Mouse (Mus musculus): ENCODE results near the gene Rdh1.

The Rdh1 gene

DNA sequence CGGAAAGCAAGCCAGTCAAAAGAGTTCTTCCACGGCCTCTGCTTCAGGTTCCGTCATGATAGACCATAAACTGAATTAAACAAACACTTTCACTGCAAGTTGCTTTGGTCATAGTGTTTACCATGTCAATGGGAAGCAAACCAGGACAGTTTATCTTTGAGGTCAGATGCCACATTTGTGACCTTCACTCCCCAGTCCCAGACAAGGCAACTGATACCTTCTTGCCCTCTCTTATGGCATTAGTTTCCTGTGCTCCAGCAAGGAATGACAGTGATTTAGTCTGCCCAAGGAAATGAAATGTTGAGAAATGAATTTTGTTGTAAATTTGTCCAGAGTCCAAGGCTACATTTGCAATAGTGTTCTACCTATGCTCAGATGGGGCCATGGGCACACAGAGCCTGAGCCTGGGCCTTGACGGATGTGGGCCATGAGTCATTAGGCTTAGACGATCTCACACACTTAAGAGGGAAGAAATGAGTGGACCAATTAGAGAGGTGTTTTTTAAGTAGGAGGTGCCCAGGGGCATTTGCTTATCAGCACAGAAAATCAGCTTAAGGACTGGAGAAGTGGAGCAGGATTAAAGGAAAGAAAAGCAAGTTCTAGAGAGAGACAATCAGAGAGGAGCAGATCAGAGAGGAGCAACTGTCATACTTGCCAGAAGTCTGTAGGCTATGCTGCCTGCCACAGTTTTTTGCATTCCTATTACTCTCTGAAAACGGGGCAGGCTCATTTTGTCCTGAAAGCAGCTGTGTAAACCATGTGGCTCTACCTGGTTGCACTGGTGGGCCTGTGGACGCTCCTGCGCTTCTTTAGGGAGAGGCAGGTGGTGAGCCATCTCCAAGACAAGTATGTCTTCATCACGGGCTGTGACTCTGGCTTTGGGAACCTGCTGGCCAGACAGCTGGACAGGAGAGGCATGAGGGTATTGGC is at the start of gene Rdh1, which contains the start of gene Rdh16f1:
Rdh1 (plus strand) TSS at position 541 of the 930 bp plus-strand sequence.
Rdh16f1 (plus strand) TSS at position 607 of the 930 bp plus-strand sequence.
- no peak for DNase-seq

DNA sequence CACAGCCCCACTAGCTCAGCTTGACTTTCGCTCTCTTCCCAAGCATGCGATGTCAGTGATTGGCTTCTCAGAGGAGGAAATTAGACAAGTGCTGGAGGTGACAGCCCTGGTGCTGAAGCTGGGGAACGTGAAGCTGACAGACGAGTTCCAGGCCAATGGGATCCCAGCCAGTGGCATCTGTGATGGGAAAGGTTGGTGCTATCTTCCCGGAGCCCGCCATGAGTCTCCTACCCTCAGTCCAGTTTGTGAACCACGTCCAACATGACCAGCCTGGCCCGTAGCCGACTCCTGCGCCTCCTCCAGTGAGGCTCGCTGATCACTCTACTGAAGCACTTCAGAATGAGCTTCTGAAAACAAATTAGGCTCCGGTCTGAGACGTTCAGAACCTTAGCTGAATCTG is 49.2 kb upstream of the Rdh1 start:
- DNase-seq, result no peak

DNA sequence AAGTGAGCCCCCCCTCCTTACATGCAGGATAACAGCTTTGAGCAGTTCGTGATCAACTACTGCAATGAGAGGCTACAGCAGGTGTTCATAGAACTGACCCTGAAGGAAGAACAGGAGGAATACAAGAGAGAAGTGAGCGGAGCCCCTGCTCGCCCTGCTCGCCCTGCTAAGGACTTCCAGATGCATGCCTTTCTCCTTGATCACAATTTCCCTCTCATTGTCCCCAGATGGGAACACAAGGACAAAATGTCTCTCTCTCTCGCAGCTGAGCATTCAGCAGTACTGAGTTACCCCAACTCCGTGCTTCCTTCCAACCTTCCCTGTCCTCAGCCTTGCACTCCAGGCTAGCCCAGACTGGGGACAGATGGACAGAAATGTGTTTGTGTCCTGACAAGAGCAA is 46.8 kb upstream of the Rdh1 start:
- no peak for DNase-seq

DNA sequence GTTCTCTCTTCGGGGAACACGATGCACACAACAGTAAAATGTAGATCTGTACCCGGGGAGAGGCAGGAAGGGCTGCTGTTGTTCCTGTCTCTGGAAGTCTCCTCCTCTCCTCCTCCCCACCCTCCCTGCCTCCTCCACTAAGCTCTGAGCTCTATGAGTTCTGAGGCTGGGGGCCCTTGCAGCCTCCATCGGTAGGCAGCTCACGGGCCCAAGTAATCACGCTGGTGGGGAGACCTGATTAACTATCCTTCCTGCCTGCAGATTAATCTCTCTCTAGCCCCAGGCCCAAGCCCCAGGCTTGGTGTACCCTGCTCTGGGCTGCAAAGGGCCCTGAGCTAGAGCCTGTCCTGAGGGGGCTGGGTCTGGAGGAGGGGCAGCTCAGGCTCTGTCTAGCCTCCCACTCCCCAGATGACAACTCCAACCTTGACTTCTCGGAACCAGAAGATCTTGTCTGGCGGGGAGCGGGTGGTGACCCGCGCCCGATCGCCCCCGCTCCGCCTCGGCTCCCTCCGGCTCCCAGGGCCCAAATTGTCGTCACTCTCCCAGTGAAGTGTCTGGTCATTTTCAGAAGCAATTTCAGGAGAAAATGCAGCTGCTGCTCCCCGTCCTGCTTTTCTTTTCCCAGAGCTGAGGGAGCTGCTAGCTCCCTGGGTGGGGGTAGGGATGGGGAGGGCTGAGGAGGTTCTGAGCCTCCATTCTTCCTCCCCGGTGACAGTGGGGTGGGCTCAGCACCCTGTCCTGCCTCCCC is 37.7 kb upstream of the Rdh1 start:
- no peak for DNase-seq

DNA sequence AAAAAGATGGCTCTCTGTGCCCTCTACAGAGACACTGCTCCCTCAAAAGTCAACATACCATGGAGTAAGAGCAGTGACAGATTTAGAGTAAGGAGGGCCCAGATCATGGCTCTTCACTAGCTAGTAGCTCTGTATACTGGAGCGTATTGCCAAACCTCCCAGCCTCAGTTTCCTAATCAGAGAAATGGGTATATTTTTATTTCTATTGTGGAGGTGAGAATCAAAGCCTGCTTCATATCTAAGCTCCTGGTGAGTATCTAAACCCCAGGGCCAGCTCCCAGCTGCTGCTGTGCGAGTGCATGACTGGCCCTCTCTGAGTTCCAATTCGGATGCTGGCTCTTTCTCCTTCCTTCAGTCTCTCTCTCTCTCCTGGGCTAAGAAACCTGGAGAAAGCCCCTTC is 35.3 kb upstream of the Rdh1 start, which contains the start of gene Tac2:
Tac2 (plus strand) TSS at position 301 of the 400 bp plus-strand sequence.
- DNase-seq, result no peak

DNA sequence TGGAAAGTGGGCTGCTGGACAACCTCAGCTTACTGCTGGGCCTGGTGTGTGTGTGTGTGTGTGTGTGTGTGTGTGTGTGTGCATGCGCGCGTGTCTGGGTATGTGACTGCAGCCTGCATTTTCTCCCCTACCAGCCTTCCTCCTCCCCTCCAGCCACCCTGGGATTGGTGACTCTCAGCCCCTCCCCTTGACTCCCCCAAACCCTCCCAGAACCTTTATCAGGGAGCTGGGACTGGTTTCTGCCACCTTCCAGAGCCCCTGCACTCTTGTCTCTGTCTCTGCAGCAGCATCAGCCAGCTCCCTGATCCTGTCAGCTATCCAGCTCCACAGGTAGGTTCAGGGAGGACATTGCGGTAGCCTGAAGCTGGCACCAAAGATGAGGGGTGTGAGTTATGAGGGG is 34.4 kb upstream of the Rdh1 start:
- no peak for DNase-seq

DNA sequence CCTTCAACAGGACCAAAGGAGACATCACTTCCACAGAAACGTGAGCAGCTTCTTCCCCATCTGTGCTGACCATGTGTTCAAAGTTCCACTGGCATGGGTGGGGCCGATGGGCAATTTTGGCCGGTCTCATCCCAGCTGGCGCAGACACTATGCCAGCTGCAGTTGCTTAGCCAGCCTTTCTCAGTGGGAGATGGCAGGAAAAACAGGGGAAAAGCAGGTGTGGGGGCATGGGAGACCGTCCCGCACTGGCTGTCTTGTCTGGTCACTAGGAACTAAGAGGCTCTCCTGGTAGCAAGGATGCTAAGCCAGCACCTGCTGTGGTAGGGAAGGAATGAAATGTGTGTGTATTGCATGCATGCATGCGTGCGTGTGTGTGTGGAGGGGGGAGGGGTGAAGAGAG is 31.1 kb upstream of the Rdh1 start:
- no peak for DNase-seq

DNA sequence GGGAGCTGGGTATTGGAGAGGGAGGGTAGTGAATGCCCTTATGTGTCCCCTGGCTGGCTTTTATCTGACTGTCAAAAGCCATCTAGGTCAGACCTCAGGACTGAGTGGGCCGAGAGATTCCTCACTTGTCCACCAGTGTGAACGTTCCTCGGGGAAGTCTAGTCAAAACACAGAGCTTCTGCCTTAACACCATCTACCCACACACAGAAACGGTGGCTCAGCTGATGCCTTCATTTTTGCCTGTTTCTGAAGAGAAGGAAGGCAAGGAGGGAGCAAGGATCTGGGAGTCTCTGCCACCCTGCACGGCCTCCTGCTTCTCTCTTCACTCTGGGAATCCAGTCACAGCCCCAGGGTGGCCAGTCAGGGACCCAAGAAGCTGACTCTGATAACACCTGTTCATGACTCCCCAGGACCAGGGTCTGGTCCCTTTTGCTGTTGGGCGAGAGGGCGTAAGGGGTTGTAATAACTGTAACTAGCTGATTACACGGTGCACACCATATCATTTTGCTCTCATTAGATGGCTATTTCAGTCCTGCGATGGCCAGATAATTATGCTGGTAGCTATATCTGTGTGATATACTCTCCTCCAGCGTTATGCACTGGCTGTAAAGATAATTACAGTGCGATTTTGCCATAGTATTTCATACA is 29.1 kb upstream of the Rdh1 start:
- no peak for DNase-seq

DNA sequence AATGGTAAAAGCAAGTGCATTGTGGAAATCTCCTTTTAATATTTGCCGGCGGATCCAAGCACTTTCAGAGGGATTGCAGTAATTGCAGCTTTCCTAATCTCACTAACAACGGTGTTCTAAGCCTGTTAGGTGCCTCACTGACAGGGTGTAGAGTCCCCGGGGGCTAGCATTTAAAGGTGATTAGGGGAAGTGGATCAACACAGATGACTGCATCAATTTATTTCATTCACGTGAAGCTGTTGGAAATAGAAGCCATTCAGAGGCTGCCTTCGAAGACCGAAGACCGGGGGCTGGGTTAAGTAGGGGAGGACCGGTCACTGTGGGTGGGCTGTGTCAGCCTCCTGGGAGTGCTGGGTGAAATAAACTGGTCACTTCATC is 28.6 kb upstream of the Rdh1 start:
- DNase-seq, result no peak

DNA sequence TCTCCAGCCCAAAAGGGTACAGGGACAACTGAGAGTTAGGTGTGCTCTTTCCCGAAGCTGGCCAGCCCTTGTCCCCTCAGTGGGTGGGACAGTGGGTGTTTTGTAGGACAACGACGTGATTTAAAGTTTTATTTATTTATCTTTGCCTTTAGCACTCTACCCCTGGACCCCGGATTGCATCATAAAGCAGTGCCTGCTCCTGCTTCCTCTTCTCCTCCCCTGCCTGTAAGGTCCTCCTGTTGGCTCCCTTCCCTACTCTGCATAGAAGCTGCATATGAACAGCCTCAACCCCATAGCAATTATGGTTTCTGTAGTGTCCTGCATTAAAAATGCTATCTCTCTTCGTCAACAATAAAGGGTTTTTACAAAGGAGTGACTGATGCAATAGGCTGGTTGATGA is 28.1 kb upstream of the Rdh1 start:
- no peak for DNase-seq

DNA sequence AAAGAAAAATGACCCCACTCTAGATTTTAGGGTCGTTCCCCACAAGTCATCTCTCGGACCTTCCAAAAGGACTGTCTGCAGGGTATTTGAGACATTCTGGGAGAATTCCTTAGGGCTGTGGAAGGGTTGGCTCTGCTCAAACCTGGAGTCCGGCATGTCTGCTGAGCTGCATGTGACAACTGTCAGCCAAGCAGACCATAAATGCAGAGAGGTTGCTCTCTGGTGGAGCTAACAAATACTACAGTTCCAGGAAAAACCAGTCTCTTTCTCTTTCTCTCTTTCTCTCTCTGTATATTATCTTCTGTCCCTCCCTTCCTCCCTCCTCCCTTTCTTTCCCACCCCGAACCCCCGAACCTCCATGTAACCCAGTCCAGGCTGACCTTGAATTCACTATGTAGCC is 25.1 kb upstream of the Rdh1 start:
- DNase-seq, result no peak

DNA sequence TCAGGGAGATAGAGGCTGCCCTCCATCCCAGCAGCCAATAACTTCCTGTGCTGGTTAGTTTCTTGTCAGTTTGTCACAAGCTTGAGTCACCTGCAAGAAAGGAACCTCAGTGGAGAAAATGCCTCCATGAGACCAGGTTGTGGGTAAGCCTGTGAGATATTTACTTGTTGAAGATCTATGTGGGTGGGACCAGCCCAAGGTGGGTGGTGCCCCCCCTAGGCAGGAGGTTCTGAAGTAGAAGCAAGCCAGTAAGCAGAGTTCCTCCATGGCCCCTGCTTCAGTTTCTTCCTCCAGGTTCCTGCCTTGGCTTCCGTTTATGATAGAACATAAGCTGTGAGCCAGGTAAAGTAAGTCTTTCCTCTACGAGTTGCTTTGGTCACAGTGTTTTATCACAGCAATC is 23.3 kb upstream of the Rdh1 start:
- DNase-seq, result no peak

DNA sequence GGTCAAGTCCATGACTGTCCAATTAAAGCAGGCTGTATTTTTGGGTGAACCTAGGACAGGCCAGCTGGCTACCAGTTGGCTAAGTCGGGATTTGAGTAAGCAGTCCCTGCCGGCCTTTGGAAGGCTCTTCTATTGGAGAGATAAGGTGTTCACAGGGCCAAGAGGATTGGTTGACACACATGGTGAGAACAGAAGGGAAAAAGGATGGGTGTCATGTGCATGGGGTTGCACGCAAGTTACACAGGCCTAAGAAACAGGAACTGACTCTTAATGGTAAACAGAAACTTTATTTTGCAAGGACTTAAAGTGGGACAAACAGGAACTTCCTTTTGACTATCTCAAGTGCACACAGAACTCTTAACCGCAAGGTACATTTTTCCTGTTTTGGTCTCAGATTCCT is 22.6 kb upstream of the Rdh1 start:
- no peak for DNase-seq

DNA sequence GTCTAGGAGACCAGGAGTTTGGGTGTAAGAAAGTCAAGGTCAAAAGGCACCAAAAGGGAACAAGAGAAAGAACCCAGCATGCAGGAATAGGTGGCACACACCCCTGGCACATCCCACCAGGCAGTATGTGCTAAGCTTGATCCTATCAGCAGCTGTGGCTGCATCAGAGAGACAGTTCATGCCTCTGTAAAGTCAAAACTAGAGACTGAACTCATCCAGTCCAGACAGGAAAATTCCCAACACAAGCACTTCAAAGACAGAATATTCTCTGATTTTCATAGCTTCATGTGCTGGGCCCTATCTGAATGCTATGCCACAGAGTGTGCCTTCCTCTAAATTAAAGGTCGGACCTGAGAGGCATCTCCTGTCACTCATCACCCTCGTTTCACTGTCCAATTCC is 22.0 kb upstream of the Rdh1 start:
- DNase-seq, result no peak

DNA sequence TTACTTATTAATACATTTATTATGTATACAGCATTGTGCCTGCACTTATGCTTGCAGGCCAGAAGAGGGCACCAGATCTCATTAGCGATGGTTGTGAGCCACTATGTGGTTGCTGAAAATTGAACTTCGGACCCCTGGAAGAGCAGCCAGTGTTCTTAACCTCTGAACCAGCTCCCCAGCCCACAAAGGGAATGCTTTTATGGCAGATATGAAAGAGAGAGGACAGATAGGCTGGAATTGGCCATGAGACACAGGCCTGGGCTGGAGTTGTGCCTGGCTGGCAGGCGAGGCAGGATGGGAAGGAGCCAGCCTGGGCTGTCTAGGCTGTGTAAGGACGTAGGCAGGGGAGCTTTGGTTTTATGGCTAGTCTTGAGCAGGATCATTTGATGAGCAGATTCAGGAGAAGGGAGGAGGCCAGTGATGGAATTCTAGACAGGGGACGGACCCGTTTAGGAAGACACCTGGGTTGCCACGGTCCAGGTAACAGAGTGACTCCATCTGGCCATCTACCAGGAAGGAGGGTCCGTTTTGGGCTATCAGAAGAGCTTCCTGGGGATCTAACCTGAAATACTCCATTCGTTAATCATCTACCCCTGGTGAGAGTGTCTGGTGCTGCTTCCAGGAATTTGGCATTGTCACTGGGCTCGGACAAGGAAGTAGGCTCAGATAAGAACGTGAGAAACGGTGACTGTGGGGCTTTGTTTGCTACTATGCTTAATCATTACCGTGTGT is 21.2 kb upstream of the Rdh1 start:
- peak; percentile 56 to 79 for DNase-seq

DNA sequence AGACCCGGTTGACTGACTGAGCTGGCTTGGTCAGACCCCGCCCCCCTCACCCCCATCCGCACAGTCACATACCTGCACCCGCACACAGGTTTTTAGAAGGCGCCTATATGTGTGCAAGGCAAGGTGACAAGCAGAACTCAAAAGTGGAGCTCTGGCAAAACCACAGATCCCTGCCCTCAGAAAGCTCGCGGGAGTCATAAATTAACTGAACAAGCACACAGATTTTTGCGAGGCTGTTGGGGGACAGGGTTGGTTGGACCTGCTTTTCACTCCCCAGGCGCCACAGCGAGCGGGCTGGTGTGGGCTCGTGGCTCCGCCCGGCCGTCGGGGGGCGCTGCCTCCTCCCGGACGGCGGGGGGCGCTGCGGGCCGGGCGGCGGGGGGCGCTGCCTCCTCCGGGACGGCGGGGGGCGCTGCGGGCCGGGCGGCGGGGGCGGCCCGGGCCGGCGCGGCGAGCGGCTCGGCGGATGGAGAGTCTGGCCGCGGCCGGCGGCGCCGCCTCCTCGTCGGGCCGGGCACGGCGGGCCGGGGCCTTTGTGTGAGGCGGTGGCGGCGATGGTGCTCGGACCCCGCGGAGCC is 20.3 kb upstream of the Rdh1 start, which contains the start of gene Zbtb39:
Zbtb39 (plus strand) TSS at position 456 of the 578 bp plus-strand sequence.
- peak; percentile 65 to 76 for DNase-seq

DNA sequence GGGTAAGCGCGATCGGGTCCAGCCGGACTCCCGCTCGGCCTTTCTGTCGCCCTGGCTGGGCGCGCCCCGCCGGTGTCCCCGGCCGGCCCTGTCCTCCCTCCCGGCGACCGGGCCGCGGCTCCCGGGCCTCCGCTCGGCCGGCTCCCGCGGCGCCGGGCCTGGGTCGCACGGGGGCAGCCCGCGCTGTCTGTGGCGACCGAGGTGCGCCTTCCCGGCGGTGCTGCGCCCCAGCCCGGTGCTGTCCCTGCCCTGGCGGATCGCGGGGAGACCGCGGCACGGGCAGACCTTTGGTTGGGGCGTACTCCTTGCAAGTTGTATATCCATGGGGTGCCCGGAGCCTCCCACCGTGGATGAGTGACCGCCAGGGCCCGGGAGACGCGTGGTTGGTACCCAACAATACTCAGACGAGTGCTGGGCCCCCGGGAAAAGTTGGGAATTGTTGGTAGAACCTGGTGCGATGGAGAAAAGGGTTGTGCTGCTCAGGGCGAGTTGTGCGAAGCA is 19.8 kb upstream of the Rdh1 start:
- peak in 1 of 2 experiments; percentile 38 for DNase-seq

DNA sequence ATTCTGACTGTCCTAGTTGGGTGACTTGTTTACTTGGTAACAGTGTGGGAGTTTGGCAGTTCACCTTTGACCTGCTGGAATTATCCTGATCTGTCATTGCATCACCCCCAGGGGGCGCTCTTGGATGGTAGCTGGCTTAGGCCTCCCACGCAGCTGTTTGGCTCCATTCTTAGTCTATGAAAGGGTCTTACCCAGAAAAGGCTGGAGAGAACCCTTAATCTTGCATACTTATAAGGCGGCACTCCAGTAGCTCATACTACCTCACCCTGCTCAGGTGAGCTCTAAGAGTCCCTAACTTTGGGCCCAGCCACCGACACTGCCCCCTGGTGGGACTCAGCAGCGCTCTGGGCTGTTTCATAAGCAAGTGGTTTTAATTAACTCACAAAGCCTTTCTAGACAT is 14.9 kb upstream of the Rdh1 start:
- peak; percentile 47 to 64 for DNase-seq

DNA sequence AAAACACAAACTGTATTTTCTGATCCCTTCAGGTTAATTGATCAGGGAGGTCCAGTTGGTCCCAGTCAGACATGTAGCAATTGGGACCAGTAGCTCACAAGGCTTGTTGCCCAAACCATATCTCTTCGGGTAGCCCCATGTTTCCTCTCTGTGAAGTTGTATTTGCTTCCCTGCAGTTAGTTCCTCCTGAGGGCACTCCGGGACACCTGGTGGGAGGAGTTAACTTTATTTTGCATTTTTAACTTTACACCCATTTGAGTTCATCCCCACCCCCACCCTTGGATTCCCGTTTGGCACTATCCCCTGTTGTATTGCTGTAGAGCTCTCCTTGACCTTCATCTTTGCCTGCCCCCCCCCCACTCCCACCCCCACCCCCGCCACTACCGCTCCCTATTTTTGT is 13.6 kb upstream of the Rdh1 start:
- no peak for DNase-seq

DNA sequence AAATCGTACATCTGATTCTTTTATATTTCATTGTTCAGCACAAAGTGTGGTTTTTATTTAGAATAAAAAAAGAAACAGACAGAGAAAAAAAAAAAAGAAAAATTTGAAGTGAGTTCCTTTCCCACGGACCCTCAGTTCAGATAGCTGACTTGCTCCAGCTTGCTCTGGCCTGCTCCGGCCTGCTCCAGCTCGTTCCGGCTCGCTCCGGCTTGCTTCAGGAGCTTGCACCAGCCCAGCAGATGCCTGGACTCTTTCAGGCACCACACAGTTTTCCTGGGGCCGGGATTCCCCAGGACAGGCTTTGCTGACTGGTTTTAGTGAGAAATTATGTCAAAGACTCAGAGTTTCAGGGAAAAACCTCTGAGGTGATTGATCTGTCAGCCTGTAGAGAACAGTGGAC is 12.3 kb upstream of the Rdh1 start:
- peak; percentile 70 to 75 for DNase-seq

DNA sequence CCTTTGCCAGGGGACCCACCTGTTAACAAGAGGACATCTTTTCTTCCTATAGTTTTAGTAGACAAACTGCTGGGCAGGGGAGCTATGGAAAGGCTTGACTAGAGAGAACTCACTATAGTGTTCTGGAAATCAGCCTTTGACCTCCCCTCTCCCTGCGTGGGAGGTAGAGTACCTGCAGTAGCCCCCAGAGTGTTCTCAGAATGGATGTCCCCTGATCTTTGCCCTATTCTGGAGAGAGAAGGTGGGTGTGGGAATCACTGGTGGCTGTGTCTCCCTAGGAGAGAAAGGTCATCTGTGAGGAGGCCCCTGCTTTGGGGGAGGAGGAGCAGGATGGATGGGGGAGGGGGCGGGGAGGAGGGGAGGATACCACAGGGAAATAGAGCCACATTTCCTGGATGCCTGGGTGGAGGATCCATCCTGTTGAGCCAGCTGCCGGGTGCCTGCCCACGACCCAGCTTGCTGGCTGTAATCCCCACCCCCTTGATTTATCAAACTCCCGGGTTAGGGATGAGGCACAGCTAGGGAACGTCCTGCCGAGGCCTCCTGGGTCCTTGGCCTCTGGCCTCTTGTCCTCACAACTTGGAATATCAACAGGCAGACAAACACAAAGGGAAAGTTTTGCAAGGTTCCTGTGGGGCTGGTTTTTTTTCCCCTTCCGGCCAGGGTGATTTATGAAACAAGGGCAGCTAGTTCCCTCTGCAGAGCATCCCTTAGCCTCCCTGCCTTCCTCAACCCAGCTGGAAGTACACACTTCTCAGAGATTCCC is 10.5 kb upstream of the Rdh1 start:
- DNase-seq, result peak; percentile 57 to 78

Data from kidney, adult 8-10 months (tissue).